In the genomic region with DNA sequence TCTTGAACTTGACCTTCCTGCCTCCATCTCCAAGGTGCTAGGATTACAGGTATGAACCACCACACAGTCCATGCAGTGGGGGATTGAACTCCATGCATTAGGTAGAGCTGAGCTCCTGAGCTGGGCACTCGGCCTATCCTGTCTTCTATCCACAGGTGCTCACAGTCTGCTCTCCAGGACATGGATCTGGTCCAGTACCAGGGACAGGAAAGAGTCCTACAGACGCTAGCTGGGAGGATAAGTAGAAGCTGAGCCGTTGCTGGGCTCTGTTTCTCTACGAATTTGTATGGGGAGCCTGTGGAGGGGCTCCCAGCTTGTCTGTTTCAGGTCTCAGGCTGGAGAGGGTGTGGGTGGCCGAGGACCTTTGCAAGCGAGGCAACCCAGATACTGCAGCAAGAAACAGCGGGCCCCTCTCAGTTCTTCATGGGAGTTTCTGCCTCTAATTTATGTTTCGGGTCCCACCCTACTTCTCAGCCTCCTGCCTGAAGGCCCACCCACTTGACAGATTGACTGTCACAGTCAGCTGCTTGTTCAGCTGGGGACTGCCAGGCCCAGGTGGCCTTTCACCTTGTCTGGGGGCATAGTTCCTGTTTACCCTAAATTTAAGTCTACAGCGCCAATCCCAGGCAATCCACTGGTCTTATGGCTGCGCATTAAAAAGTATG, we compare ENCODE assay signal across 12 mouse cellular contexts.
DNase-seq lines count a peak whose midpoint lies in the region.
"Had no signal": no experiment of that assay in that cellular context is flagged by ENCODE, and none has a peak within 500 bp of the region (broad histone marks: within the 10 kb centered on the region; RNA-seq: fewer than 3 reads in every experiment).

No protein-coding gene starts in this region.

- peak; percentile 41 to 59 for DNase-seq in spleen, adult 18-20 months
- DNase-seq in spleen, adult 12 weeks (ENCODE audit: low spot score): no peak
- peak; percentile 88 for DNase-seq in cerebellum, adult 9-10 months
- DNase-seq in spleen, postnatal 36 days (ENCODE audit: low spot score in 2 of 2): peak; percentile 83 to 84
- no peak for DNase-seq in ovary, postnatal 10 days (ENCODE audit: low spot score)
- no peak for DNase-seq in gastrocnemius, adult 18-20 months (ENCODE audit: low spot score)
- DNase-seq in left cerebral cortex, postnatal 25 days (ENCODE audit: low spot score in 2 of 2): no peak
- DNase-seq: adrenal gland, postnatal 36 days; gastrocnemius, postnatal 14 days; kidney, adult 11 months; liver, embryonic 13.5 days; right cerebral cortex, postnatal 4 days had no signal

- intact Hi-C loops in left cerebral cortex, postnatal 25 days (cut with DNase I): no loop called here

Comparison
In these comparisons a context has a peak if more than half of its experiments do, and no peak if none do; other contexts are left out.
1. DNase-seq: peak in spleen, adult 18-20 months (2 of 2), cerebellum, adult 9-10 months (single experiment) and spleen, postnatal 36 days (2 of 2); none in spleen, adult 12 weeks (single experiment), ovary, postnatal 10 days (single experiment), gastrocnemius, adult 18-20 months (single experiment) and left cerebral cortex, postnatal 25 days (0 of 2).